Mouse (Mus musculus) fat pad, adult 2 months (tissue): ENCODE measurements around the gene Elavl3.
"Not testable (repeated sequence)": the region's sequence is repeated elsewhere in the genome, so short reads cannot be mapped to it uniquely, and the experiment has no call there.

Source experiments
- DNase-seq: peaks from one replicate; pipeline ENCODE4 v3.0.0-alpha.2; 2011; ENCODE audit warnings: low read depth, low spot score; ENCODE audit errors: extremely low read depth

The Elavl3 gene

GRCm38 (mm10) chr9:22051958-22052254 is at the start of gene Elavl3:
TSS of gene Elavl3 (minus strand) at chr9:22052023.
- DNase-seq: no peak

DNA sequence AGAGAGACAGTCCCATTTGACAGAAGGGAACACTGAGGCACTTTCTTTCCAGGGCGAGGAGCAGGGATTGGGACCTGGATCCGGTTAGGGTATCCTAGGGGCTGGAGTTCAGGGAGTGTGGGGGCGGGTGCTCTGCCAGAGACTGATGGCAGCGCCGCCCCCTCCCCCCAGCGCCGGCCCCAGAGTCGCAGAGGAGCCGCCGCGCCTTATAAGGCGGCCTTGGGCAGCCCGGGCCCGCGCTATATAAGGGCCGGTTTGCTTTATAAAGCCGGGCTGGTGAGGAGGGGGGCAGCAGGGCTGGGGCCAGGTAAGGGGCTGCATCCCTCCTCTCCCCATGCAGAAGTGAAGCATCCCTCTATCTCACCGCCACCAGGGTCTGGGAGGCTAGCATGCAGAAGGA is 48.1 kb upstream of the Elavl3 start:
- no peak for DNase-seq

DNA sequence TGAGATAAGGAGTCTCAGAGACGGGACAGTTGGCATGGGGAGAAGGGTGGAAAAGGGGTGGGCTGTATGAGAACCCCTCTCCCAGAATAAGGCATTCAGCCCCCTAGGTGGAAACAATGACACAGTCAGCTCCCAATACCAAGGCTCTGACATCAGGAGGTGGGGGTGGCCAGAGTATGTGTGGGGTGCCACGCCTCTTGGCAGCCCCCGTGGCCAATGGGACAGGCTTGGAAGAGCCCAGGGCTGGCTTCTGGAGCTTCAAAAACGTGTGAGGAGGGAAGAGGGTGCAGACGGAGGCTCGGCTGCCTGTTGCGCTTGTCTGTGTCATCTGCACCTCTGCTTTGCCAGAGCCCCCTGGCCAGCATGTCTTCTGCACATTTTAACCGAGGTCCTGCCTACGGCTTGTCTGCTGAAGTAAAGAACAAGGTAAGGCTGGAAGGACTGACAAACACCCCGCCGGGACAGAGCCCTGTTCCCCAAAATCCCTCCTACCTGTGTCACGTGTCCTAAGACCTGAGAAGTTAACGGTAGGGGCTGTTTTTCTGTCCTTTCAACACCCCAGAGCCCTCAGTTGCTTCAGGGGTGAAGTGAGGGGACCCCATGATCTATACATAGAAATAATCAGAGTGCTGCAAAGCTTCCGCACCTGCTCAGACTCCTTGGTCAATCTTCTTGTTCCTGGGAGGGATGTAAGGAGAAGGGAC is 47.3 kb upstream of the Elavl3 start, which contains the start of gene Cnn1:
Cnn1 (plus strand) TSS at position 224 of the 704 bp plus-strand sequence.
- no peak for DNase-seq

DNA sequence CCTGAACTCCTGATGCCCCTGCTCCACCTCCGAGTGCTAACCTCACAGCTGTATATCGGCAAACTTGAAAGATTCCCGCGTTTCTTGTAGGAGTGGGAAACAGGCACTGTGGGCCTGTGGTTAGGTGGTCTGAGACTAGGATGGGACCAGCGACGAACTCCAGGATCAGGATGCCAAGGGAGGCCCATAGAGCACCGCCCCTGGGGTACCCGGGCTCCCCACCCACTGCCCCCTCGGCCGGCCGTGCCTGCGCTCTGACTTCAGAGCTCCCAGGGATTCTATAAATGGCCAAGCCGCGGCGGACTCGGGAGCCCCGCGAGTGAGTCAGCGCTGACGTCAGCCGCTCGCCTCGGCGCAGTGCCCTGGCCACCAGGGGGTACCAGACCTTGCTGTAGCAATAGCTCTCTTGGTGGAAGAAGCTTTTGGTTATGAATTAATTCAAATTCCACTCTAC is 44.1 kb upstream of the Elavl3 start:
- DNase-seq: no peak

- no peak for DNase-seq
Measured at GRCm38 (mm10) chr9:22092746-22093145, 40.9 kb upstream of the Elavl3 start.

DNA sequence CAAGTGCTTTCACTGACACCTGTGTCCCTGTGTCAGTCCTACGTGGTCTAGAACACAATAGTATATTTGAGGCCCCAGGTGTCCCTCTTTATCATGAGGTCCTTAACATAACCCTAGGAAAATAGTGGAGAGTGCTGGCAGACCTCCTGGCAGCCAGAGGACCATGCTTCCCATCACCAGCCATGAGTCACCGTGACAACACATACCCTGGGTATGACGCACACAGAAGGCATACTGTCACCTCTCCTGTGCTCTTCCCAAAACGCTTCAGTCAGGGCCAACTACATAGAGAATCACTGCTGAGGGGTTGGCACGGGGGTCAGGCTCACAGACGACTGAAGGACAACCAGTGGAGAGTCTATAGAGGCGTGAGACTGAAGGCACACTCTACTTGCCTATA is 38.2 kb upstream of the Elavl3 start:
- no peak for DNase-seq

- DNase-seq: no peak
Measured at GRCm38 (mm10) chr9:22089281-22089680, 37.5 kb upstream of the Elavl3 start.

GRCm38 (mm10) chr9:22087034-22087618 is 35.3 kb upstream of the Elavl3 start:
- no peak for DNase-seq

GRCm38 (mm10) chr9:22086012-22086411 is 34.2 kb upstream of the Elavl3 start:
- no peak for DNase-seq

DNA sequence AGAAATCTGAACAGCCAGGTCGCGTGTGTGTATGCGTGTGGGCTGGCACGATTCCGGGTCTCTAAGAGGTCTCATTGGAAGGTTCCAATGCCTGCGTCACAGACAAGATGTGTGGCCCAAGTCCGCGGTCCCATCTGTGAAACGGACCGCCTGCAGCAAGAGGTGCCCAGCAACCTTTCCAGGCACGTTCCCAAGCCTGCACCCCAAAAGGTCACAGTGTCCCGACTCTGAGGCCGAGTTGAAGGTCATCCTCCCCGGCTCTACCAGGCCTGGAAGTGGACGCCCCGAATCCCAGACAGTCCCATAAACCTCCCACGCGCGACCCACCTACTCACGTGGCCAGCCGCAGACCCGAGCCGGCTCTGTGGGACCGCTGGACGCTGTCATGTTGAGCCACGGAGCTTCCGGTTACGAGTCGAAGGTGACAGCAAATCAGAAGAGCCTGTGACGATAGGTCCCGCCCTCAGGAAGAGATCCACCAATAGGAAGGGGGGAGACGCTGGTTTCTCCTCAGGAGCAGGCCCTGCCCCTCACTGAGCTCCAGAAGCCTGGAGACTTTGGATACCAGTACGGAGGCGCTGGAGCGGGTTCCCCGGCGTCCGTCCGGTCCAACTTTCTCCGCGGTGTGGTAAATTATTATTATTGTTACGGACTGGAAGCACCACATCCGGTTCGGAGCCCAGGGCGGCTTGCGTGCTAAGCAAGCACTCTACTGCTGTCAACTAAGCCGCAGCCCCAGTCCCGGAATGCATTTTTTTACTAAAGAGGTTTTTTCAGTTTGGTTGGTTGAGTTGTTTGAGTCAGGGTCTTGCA is 33.4 kb upstream of the Elavl3 start, which contains the start of gene Ecsit:
Ecsit (minus strand) TSS at position 417 of the 813 bp plus-strand sequence.
- peak; percentile 76 for DNase-seq

- DNase-seq: no peak
Measured at GRCm38 (mm10) chr9:22084667-22085021, 32.8 kb upstream of the Elavl3 start.

- no peak for DNase-seq
Measured at GRCm38 (mm10) chr9:22076223-22076622, 24.4 kb upstream of the Elavl3 start.

DNA sequence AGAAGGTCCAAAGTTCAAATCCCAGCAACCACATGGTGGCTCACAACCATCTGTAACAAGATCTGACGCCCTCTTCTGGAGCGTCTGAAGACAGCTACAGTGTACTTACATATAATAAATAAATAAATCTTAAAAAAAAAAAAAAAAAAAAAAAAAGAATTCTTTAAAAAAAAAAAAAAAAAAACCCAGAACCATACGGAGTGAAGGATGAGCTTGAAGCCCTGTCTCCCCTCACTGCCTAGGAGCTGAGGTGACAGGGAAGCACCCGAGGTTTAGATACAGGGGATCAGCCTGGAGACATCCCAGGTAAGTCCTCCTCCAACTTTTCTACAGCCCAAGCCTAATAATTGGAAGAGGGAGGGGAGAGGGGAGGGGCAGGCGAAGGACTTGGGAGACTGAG is 24.0 kb upstream of the Elavl3 start:
- not testable (repeated sequence) for DNase-seq

DNA sequence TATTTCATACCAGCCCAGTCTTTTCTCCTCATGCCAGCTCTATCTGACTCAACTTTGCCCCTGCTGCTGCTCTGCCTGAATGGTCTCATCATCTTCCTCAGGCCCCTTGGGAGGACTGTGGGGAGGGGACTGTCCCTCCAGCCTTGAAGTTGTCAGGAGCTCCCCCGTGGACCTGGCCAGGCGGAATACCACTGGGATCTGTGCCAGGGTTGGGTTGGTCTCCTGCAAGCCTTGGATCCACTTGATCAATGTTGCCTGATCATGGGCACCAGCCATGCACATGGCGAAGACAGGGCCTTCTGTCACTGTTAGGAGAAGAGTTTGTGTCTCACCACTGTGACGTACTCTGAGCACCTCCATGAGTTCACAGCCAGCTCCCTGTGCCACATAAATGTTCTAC is 20.5 kb upstream of the Elavl3 start:
- no peak for DNase-seq

DNA sequence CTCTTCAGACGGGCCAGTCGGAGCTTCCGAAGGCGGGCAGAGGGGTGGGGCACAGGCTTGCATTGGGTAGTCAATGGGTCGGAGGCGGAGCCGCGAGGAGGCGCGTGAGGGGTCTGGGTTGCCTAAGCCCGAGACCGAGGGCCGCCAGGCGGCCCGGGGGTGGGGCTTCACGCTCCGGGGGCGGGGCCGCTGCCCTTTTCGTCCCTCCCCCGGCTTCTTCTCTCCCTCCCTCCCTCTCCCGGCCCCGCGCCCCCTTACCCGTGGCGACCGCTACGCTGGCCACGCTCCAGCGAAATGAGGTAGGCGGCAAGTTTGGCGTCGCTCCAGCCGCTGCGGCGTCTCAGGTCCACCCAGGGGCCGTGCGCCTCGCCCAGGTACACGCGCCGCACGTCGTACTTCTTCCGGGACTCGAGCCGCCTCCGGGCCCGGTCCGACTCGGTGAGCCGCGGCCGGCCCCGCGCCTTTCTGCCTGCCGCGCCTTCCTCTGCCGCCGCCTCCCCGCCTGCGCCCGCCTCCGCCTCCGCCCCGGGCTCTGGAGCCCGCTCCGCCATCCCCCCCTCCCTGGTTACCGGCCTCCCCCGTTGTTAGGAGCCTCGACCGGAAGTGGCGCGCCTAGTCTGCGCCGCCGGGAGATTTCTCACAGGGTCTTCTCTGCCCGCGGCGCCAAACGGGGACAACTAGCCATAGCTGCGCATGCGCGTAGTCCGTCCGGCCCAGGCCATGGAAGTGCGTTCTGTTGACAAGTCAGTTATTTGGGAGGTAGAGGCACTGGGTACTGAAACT is 19.2 kb upstream of the Elavl3 start, which contains the start of the genes Gm49318 and Zfp653:
Gm49318 (minus strand) TSS at position 469 of the 783 bp plus-strand sequence.
Zfp653 (minus strand) TSS at position 586 of the 783 bp plus-strand sequence.
- DNase-seq: peak; percentile 74

- no peak for DNase-seq
Measured at GRCm38 (mm10) chr9:22069881-22070553, 18.2 kb upstream of the Elavl3 start.

DNA sequence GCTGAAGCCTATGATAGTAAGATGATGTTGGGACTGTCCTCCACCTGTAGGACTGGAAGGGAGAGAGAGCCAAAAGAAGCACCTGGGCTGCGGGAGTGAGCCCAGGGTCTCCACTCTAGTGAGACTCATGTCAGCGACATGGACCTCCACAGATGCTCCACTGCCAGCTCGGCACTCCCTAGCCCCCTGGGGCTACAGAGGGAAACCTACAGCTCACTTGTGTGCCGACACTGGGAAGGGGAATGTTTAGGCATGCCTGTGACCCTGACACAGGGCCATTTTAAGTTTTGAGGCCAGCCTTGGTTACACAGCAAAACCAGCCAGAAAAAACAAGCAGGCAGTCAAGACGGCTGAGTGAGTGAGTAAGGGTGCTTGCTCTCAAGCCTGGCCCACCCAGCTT is 15.4 kb upstream of the Elavl3 start:
- no peak for DNase-seq

DNA sequence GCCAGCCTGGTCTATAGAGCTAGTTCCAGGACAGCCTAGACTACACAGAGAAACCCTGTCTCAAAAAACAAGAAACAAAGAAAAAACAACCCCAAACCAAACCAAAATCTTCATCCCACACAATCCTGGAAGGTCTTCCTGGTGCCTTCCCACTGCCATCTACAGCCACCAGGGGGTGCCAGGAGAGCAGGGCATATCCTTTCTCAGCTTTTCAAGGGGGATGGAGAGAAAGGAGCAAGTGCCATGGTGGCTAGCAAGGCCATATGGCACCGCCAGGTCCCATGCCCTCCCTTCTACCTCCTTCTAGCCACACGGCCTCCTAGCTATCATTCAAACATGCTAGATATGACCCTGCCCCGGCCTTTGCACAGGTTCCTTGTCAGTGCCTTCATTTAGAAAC is 14.6 kb upstream of the Elavl3 start:
- no peak for DNase-seq

GRCm38 (mm10) chr9:22065642-22066041 is 13.8 kb upstream of the Elavl3 start:
- DNase-seq: no peak

DNA sequence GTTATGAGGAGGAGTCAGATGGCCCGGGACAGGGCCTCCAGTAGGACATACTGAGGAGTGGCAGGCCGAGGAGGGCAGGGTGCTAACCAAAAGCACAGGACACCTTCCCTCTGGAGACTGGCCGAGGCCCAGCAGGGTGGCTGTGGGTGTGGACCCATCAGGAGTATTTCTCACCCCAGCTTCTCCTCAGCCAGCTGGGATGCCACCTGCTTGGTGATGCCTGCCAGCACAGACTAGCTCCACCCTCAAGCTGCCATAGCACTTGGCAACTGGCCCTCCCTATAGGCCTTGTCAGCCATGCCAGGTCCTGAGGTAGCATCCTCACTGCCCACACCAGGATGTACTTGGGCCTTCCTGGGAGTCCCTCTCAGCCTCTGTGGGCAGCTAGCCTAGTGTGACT is 12.5 kb upstream of the Elavl3 start:
- no peak for DNase-seq
